Mouse (Mus musculus): ENCODE data around the gene Map2. TPM values are rescaled to one million over a fixed set of nuclear protein-coding genes. Genes with fewer than 3 reads are reported as not detected.

Map2 gene
- polyA plus RNA-seq, 1 experiment from 2014 or later, result 0.65 TPM

DNA sequence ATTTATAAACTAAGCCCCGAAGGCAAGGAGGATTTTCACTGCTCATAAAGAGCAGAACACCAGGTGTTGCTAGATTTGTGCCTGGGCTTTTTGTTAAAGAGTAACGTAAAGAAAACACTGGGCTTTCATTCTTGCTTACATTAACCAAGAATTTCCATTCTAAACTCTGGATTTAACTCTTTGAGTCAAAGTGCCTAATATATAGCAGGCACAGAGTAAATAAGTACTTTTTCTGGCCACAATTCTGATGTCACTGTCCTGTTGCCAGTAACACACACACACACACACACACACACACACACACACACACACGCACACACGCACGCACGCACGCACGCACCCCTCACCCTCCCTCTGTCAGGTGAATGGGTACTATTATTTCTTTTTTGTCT, 77.3 kb downstream of the Map2 start:
- H3K27me3 ChIP-seq, result no peaks in the 10 kb centered on the region
- ChIA-PET CTCF (interaction anchor here (1.0 kb wide), 1 partner anchor 461 kb away, joined by 3 read pairs; no protein-coding TSS in a partner anchor), POLR2A (no interaction called here)
- no peak for ATAC-seq
- no peak for TF ChIP-seq CTCF (IDR thresholded peaks at IDR 0.05)
- no peak for DNase-seq (ENCODE audit: low read depth, low spot score)
- in situ Hi-C loops (cut with MboI; ENCODE audit: low pct_unique_long_range_greater_than_20kb), result no loop called here

DNA sequence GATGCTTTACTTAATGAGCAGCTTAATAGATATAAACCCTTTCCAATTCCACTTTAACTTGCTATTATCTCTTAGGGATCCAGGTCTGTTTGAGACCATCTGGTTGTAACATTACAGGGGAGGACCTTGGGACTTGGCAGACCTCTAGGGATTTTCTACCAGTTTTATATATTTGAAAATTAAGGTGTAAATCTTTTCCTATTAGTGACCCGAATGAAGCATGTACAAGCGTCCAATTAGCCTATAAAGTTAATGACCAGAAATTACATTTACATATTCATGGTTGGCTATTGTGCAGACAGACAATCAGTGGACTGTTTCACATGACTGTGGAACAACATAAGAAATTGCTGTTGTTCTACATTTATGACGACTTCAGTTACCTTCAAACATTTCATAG, 88.1 kb downstream of the Map2 start:
- in situ Hi-C loops (cut with MboI; ENCODE audit: low pct_unique_long_range_greater_than_20kb), result no loop called here
- POLR2A ChIA-PET, result no interaction called here
- TF ChIP-seq CTCF (IDR thresholded peaks at IDR 0.05), result no peak
- H3K27me3 ChIP-seq, result peaks cover 4% of the 10 kb centered on the region
- no peak for ATAC-seq
- CTCF ChIA-PET, result no interaction called here
- no peak for DNase-seq (ENCODE audit: low read depth, low spot score)

DNA sequence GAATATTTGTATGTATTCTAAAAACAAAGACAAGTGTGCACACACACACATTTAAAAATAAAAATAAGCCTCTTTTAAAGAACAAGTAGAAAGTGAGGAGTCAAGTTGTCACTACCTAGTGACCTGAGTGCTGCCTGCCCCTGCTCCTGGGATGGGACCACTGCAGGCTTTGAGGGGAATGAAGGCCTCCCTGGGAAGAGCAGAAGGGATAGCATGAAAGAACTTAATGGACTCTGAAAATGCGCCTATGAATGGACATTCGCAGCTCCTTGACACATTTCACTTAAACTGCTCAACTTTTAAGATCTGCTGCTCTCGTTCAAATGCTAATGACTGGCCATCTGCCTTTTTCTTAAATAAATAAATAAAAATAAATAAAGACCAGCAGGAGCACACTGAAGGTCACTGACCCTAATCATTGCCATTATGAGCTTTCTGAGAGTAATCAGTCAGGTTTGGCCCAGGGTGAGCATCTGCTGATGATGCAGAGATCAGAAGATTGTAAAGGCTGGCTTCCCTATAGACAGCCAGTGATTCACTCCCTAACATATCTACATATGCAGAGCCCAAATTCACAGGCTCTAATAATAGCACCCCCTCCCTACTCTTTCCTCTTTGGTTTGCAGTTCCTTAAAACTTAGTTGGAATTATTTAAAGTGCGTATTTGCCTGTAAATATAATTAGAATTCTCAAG, 91.3 kb downstream of the Map2 start:
- H3K27me3 ChIP-seq, result peaks cover 4% of the 10 kb centered on the region
- in situ Hi-C loops (cut with MboI; ENCODE audit: low pct_unique_long_range_greater_than_20kb), result no loop called here
- ATAC-seq (no peak), DNase-seq (ENCODE audit: low read depth, low spot score) (no peak)
- ChIA-PET CTCF (interaction anchor here (1.4 kb wide), 1 partner anchor 36 kb away, joined by 3 read pairs; no protein-coding TSS in a partner anchor), POLR2A (no interaction called here)
- TF ChIP-seq CTCF (IDR thresholded peaks at IDR 0.05), result no peak

DNA sequence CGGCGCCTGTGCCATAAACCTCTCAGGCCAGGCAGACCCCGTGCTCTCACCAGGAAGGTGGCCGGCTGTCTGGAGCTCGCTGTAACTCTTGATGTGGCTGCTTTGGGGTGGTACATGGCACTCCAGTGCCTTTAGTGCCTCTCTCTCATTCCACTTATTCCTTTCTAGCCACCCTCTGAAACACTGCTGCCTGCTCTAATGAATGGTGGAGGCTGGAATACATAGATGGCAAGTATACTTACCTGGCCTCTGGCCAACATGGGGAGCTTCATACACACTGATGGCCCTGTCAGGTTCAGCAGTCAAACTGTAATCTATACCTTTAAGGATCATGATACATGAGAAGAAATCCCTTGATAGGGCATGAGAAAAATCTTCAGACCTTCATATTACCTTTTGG, 102.6 kb downstream of the Map2 start:
- CTCF ChIA-PET, result no interaction called here
- no peak for DNase-seq (ENCODE audit: low read depth, low spot score)
- TF ChIP-seq CTCF (IDR thresholded peaks at IDR 0.05), result no peak
- POLR2A ChIA-PET, result no interaction called here
- no peak for ATAC-seq
- H3K27me3 ChIP-seq, result no peaks in the 10 kb centered on the region
- in situ Hi-C loops (cut with MboI; ENCODE audit: low pct_unique_long_range_greater_than_20kb), result no loop called here

DNA sequence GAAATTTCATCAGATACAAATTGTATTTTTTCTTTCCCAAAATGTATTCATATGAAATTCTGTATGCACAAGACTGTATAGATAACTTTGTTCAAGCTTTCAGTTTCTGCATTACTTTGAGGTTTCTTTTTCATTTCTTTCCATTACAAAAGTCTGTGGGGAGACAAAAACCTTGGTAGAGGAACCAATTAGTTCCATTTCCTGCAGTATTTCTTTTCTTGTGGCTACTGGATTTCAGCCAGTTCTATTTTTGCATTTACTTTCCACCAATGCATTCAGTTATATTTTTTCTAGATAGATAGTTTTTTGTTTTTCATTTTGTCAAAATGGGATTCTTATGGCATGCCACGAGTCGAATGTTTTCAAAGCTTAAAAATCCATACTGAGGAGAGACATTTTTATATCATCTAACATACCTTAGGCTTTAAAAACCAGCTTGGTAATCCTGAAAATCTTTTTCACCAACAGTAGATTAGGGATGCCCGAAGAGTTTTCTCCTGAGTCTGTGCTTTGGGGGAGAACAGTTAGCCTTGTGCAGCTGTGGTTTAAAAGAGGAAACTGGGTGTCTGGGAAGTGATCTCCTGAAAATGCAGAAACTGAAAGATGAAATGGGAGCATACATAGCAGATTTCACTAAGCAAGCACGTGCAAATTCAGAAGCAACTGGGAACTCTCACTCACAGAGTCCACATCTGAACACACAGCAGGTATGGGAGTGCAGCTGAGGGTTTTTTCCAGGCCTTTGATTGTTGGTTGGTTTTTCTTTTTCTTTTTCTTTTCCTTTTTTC, 104.3 kb downstream of the Map2 start:
- ChIA-PET POLR2A (interaction anchor here (1.4 kb wide), 1 partner anchor 9 kb away, joined by 6 read pairs; no protein-coding TSS in a partner anchor), CTCF (interaction anchor here (0.9 kb wide), 1 partner anchor 9 kb away, joined by 5 read pairs; no protein-coding TSS in a partner anchor)
- in situ Hi-C loops (cut with MboI; ENCODE audit: low pct_unique_long_range_greater_than_20kb), result no loop called here
- H3K27me3 ChIP-seq, result no peaks in the 10 kb centered on the region
- no peak for ATAC-seq
- DNase-seq (ENCODE audit: low read depth, low spot score), result no peak
- TF ChIP-seq CTCF (IDR thresholded peaks at IDR 0.05), result no peak

DNA sequence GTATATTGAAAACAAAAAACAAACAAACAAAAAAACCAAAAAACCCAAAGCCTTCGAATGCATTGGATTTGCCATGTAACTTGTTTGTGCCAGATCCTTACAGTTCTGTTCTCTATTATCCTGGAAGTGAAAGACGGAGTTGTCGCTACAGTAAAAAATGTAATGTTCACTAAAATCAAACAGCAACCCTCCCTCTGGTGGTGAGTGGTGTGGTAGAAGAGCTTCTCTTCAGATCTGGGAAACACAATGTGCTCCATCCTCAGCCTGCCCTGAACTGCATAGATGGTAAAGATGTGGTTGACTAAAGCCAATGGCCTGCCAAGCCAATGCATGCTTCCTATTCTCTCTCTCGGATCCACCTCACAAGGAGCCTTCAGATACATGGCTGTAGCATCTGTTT, 105.1 kb downstream of the Map2 start:
- in situ Hi-C loops (cut with MboI; ENCODE audit: low pct_unique_long_range_greater_than_20kb), result no loop called here
- CTCF ChIA-PET, result no interaction called here
- no peak for ATAC-seq
- POLR2A ChIA-PET, result interaction anchor here (1.4 kb wide), 1 partner anchor 10 kb away, joined by 6 read pairs; no protein-coding TSS in a partner anchor
- H3K27me3 ChIP-seq, result no peaks in the 10 kb centered on the region
- no peak for DNase-seq (ENCODE audit: low read depth, low spot score)
- no peak for TF ChIP-seq CTCF (IDR thresholded peaks at IDR 0.05)

DNA sequence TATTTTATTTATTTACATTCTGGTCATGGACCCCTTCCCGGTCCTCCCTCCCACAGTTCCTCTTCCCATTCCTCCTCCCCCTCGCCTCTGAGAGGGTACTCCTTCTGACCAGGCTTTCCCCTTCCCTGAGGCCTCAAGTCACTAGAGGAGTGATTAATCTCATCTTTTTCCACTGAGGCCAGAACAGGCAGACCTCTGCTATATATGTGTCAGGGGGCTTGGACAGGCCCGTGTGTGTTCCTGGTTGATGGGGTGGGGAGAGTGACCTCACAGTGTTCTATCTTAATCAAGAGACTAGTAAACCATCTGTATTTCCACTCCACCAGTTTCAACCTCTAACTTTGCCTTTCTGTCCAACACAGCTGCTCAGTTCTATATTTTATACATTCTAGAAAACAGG, 107.4 kb downstream of the Map2 start:
- ATAC-seq, result no peak
- no peak for TF ChIP-seq CTCF (IDR thresholded peaks at IDR 0.05)
- ChIA-PET CTCF (no interaction called here), POLR2A (no interaction called here)
- no peak for DNase-seq (ENCODE audit: low read depth, low spot score)
- no peaks in the 10 kb centered on the region for H3K27me3 ChIP-seq
- in situ Hi-C loops (cut with MboI; ENCODE audit: low pct_unique_long_range_greater_than_20kb), result no loop called here

DNA sequence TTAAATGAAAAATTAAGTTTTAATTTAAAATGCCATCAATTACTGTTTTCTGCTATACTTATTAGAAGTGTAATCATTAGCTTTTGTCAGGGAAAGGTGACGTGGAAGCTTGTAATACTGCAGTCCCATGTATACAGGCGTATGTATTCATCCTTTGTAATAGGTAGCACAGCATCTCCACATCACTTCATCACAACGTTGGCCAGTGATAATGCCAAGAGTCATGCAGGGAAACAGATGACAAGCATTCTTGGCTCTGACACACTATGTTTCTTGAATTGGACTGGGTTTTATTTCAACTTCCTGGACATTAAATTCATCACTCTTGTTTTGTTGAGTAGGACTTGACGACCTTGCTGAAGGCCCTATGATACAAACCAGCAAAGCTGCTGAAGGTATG, 113.9 kb downstream of the Map2 start:
- DNase-seq (ENCODE audit: low read depth, low spot score) (no peak), ATAC-seq (no peak)
- ChIA-PET POLR2A (interaction anchor here (0.5 kb wide), 1 partner anchor 101 kb away, joined by 3 read pairs; no protein-coding TSS in a partner anchor), CTCF (no interaction called here)
- H3K27me3 ChIP-seq, result no peaks in the 10 kb centered on the region
- no peak for TF ChIP-seq CTCF (IDR thresholded peaks at IDR 0.05)
- in situ Hi-C loops (cut with MboI; ENCODE audit: low pct_unique_long_range_greater_than_20kb), result no loop called here

DNA sequence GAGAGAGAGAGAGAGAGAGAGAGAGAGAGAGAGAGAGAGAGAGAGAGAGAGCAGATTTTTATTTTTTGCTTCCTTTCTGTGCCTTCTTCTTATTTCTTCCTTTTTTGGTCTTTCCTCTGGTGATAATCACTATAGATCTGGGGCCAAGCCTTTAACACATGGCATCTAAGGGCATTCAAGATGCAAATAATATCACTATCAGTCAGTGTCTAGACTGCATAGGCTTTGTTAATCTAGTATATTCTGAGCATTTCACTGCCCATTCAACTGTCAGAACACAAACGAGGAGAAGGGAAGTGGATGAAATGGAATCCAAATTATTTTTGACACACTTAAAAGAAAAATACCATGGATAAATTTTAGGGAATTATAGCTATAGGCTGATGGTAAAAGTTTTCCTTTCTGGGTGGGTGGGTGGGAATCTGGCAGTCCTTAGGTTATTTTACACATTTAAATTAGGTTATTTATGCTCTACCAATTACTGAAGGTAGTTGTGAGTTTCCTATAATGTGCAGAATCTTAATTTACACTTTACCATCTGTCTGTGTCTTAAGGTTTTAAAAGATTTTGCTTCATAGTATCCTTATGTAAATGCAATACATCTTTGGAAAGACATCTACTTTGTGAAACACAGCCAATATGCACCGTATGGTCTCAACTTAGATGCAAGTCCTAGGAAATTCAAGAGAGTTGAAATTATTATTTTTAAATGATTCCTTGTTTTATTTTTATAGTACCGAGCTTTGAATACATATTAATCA, 117.2 kb downstream of the Map2 start:
- DNase-seq (ENCODE audit: low read depth, low spot score), result no peak

DNA sequence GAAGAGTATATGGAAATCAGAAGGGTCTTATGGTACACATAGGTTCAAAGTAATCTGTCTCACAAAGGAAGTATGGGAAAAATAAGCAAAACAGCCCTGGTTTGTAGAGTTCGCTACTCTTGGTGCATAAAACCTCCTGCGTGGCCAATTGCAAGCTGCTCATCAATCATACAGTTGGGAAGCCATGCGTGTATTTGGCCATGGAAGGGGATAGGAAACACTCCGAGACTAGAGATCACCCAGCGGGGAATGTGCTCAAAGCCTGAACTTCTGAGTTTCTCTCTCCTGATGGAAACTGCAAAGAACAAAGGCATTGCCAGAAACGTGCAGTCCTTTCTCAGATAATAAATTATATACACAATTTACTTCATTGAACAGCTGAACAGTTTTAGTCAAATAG, 124.3 kb downstream of the Map2 start:
- DNase-seq (ENCODE audit: low read depth, low spot score) (no peak), ATAC-seq (no peak)
- POLR2A ChIA-PET, result no interaction called here
- no peak for TF ChIP-seq CTCF (IDR thresholded peaks at IDR 0.05)
- CTCF ChIA-PET, result interaction anchor here (0.6 kb wide), 1 partner anchor 170 kb away, joined by 3 read pairs; no protein-coding TSS in a partner anchor
- in situ Hi-C loops (cut with MboI; ENCODE audit: low pct_unique_long_range_greater_than_20kb), result no loop called here
- H3K27me3 ChIP-seq, result no peaks in the 10 kb centered on the region

More for the DNA sequence above, 117.2 kb downstream of the Map2 start:
- POLR2A ChIA-PET, result no interaction called here
- CTCF ChIA-PET, result interaction anchor here (1.5 kb wide), 1 partner anchor 9 kb away, joined by 3 read pairs; no protein-coding TSS in a partner anchor
- ATAC-seq, result no peak
- in situ Hi-C loops (cut with MboI; ENCODE audit: low pct_unique_long_range_greater_than_20kb), result no loop called here
- H3K27me3 ChIP-seq, result no peaks in the 10 kb centered on the region
- TF ChIP-seq CTCF (IDR thresholded peaks at IDR 0.05), result no peak

Measured in Patski (cell line).